Mouse (Mus musculus) heart, adult 2 months (tissue): ENCODE data around the gene Pigq.

ENCODE experiments used
- CTCF ChIP-seq: fragments of 200-600 bp; IDR thresholded peaks from 2 replicates; pipeline ENCODE4 v1.8.1; 2022; ENCODE audit warnings: antibody characterized with exemption, mild to moderate bottlenecking, moderate library complexity
- EP300 ChIP-seq: fragments of 200-500 bp; IDR thresholded peaks from 2 replicates; pipeline ENCODE4 v1.6.1; 2011; ENCODE audit warnings: low read depth, low read length, control low read depth; ENCODE audit not compliant: insufficient read depth
- POLR2A ChIP-seq: fragments of 200-500 bp; IDR thresholded peaks from 2 replicates; pipeline ENCODE4 v1.6.1; 2011; ENCODE audit warnings: mild to moderate bottlenecking, low read depth, low read length, control low read depth; ENCODE audit not compliant: insufficient read depth

- TF ChIP-seq CTCF (no peak), EP300 (no peak), POLR2A (no peak)
Measured at GRCm38 (mm10) chr17:25956631-25957030, 11.9 kb upstream of the Pigq start.
